Mouse (Mus musculus) adrenal gland, postnatal 14 days (tissue): ENCODE measurements around the gene Fancc. TPM values are rescaled to one million over a fixed set of nuclear protein-coding genes. Genes with fewer than 3 reads are reported as not detected.
A peak's percentile ranks its signal among the peaks of the same experiment; 100 is the strongest.

Experiments used
- DNase-seq: peaks from one replicate; pipeline ENCODE4 v3.0.0; 2021; ENCODE audit warnings: mixed read lengths
- microRNA-seq, 2 experiments: library from miRNA; unstranded; fragments of <30 nt; microRNA quantifications; one replicate each; pipeline ENCODE4 v1.2.0; 2021
- total RNA-seq: library from RNA; stranded (reverse); gene quantifications from 2 replicates; pipeline ENCODE4 v1.2.3, GENCODE M21; 2021

Fancc gene
- total RNA-seq, 1 experiment from 2014 or later = 8.9 TPM

DNA sequence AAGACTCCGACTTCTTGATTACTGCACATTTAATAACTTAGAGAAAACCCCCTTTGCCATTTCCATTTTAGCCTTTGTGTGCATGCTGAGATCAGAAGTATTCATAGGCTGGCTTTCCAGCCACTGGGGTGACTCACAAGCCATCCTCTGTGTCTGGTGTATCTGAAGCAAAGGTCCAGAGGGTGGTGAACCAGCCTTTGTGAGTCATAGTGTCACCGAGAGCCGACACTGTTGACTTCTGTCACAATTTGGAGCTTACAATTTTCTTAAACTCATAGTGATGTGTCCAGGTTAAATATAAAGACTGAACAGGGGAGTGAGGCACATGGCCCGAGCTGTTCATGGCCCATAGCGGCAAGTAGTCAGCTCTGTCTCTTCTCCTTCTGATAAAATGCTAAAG, 253.5 kb downstream of the Fancc start:
- peak; percentile 66 for DNase-seq

DNA sequence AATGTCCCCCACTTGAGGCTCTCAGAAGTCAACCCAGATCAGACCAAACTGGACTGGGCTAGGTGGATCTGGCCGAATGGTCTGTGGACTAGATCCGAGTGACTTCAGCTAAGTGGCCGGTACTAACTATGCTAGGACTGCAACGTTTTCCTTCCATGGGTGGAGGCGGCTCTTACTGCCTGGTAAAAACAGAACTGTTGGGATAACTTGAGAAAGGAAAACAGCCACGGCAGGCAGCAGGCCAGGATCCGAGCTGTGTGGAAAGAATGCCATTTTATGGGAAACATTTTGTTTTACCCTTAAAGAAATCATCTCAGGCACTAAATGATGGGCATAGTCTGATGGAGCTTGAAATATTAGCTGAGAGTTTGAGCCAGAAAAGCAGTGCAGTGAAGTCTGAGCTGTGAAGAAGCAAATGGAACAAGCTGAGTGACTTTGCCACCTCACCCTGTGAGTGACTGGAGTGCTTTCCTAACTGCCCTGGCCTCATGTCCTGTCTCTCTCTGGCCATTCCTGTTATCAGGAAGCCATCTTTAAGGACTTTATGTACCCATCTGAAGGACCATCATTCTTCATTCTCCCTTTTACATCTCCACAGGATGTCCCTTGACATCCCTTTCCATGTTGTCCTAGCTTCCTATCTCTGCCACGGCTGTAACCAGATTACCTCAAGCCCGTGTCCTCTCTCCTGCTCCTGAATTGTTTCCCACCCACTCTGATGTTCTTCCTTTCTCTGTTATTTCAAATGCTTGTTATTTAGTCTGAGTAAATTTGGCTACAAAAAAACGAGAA, 254.5 kb downstream of the Fancc start:
- no peak for DNase-seq

DNA sequence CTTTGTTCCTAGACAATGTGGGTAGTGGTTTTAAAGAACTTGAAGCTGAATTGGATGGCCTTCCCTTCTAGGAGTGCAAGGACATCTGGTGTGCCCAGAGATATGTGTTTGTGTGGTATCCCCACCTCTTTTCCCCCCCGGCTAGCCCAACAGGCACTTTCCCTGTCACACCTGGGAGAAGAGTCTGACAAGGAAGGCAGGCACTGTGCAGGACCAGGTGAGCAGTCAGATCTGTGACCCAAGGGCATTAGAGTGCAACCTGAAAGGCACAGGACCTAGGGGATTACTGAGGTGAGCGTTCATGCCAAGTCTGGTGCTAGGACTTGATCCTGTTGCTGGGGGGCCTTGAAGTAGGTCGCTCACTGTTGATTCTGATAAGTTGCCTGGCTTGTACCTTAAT, 255.4 kb downstream of the Fancc start:
- DNase-seq = no peak

DNA sequence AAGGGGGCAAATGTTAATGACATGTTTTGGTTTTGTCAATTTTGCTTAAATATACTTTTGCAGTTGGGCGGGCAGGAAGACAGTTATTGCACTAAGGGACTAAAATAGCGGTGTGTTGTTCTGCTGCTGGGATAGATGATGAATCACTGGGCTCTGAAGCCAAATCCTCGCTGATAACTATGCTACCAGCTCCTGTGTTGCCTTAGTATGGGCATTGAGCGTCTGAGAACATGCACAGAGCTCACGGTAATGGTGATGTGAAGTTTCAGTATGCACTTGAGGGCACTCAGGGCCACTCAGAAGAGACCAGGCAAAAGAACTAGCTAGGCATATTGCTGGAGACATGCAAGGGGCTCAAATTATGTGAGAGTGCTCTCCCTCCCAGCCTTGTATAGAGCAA, 256.2 kb downstream of the Fancc start:
- peak; percentile 41 for DNase-seq

DNA sequence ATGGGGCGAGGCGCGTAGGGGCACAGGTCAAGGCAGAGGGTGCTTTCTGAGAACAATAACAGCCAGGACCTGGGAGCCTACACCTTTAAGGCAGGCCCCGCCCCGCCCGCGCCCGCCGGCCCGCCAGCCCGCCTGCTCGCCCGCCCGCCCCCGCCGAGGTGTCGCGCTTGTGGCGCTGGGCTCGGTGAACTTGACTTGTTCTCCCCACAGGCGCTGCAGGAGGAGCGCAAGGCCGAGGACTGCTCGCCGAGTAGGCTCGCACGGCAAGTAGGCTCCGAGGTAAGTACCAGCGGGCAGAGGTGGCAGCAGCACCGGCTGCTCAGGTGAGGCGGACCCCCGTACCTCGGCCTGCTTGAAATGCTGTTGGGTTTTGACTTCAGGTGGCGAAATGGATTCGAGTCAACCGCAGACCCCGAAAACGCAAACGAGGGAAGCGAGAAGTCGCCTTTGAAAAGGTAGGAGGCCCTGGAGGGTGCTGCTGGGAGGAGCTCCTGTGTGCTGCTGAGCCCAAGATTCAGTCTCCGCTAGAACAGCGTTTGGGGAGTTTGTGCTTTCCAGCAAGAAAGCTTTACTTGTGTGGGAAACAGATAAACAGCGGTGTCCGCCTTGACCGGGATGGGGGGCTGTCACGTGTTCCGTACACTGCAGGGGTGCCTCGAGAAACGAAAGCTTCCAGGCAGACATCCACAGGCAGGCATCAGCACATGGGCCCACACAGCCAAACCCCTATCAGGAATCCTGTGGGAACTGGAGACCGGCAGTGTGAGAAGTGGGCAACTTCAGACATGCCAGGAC, 257.0 kb downstream of the Fancc start:
- peak; percentile 93 for DNase-seq

DNA sequence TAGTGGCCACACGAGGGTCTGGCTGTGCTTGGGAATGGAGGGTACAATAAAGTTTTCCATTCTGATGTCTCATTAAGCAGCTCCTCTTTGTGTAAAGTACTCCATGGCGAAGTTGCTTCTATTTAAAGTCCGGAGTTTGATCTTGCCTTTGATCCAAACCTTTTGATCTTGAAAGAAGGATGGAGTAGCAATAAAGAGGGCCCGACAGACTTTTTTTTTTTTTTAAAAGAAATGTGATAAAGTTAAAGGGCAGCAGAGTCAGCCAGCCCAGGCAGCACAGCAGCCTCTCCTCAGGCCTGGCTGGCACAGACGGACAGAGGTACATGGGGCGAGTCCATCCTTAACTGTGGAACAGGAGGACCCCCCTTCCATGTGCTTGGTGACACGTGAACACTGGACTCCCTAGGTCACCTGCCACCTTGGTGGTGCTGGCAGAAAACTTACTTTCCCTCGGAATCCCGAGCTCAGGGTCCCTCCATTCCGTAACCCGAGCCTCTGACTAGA, 257.7 kb downstream of the Fancc start:
- no peak for DNase-seq

DNA sequence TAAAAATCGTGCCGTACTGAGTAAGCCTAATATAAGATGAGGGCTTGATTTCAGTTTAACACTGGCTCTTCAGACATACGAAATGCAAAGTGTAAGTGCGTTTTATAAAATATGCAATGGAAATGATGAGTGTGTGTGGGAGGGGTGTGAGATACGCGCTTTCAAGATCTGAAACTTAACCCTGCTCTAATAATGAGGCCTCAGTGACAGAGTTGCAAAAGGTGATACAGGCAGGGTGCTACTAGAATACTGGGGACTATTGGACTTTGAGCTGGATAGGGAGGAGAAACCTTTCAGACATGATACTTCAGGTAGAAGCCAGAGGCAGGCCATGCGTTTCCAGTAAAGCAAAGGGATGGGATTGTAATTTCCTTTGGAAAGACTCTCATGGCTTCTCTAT, 259.0 kb downstream of the Fancc start:
- no peak for DNase-seq

DNA sequence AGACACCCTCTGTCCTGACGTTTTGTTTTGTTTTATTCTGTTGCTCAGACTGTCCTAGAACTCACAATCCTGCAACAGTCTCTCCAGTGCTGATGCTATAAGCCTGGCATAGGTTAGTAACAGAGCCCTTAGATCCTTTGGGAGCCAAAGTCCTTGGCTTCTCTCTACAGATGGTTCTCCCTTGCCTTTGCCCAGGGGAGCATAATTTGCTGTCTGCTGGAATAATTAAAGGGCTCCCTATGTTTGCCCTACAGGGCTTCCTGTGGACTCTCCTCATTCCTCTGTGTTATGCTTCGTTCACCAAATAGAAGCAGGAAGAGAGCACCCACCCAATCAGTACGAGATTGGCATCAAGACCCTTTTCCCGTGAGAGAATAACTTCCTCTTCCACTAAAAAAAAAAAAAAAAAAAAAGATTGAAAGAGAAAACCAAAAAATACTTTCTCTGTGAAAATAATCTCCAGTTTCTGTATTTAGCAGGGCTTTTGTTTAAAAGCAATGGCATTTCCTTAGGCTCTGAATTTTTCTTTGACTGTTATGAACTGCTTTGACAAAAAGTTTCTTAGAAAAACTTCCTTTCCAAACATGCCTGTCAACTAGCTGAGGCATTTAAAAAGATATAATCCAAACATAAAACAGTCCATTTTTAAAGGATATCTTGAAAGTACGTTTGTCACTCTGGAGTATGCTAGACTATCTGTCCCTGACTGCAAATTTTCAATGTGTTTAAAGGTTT, 260.8 kb downstream of the Fancc start:
- DNase-seq = no peak

DNA sequence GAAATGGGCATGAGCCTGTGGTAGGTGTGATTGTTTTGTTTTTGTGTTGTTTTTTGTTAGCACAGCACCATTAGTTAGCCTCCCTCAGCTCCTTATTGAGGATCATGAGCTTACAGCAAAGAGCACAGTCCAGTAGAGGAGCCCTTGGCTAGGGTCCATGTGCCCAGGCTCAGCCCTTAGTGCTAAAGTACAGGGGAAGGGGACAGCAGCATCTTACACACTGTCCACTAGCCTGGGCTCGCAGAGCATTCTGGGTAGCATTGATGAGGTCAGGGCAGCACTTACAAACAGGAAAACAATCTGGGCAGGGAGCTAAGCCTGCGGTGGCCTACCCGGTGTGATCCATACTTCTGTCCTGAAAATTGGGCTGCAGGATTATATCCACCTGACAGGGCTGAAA, 261.5 kb downstream of the Fancc start:
- DNase-seq = no peak

Small RNA genes within 50 kb of the gene (microRNA-seq; reads per million reads assigned to microRNA genes)
- 36,626 to 42,292 reads per million in 2 experiments for gene Mir23b
- 0 reads per million in 2 experiments for gene Mir24-1
- gene Mir27b = 5,272 to 5,649 reads per million in 2 experiments
- 0 reads per million in 2 experiments for gene Mir3074-1

Other genes starting within 250 kb of the Fancc start
- 38.6 and 39.5 TPM in 2 replicates for gene Ptch1, start 76.3 kb upstream of the Fancc start, total RNA-seq